Mouse (Mus musculus) CH12.LX (cell line): ENCODE results near the gene Tiam1. TPM values are rescaled to one million over a fixed set of nuclear protein-coding genes. Genes with fewer than 3 reads are reported as not detected.

Experiments
- DNase-seq: peaks from one replicate; pipeline ENCODE4 v3.0.0-alpha.2; 2013; ENCODE audit errors: extremely low read depth
- H3K27ac ChIP-seq: 2 replicates; pipeline ENCODE4 v1.5.1; 2012; ENCODE audit warnings: low read depth, mild to moderate bottlenecking, control low read depth, moderate library complexity; ENCODE audit not compliant: insufficient read depth
- H3K27me3 ChIP-seq: replicated peaks from 2 replicates; pipeline ENCODE3; 2012; ENCODE audit warnings: inconsistent platforms
- H3K36me3 ChIP-seq, 2 experiments: replicated peaks in 1 of 2; 2 replicates each; pipeline versions ENCODE3 to v1.6.1; 2012; ENCODE audit warnings: inconsistent platforms in 1 of 2, low read length in 1 of 2, mild to moderate bottlenecking in 1 of 2, mixed read lengths in 1 of 2, moderate library complexity in 1 of 2; ENCODE audit not compliant: control insufficient read depth in 1 of 2, insufficient read depth in 1 of 2
- H3K4me1 ChIP-seq, 2 experiments: 2 replicates each; pipeline ENCODE4 v1.6.1; 2012; ENCODE audit warnings: inconsistent platforms in 1 of 2, moderate library complexity in 1 of 2; ENCODE audit not compliant: insufficient read depth in 2 of 2, control insufficient read depth in 1 of 2
- H3K4me2 ChIP-seq: 2 replicates; pipeline ENCODE4 v1.6.1; 2012; ENCODE audit warnings: low read depth, mild to moderate bottlenecking, control low read depth; ENCODE audit not compliant: poor library complexity, insufficient read depth, severe bottlenecking
- H3K4me3 ChIP-seq, 3 experiments: fragments of 150-350 bp in 1 of 3; sonication (generic) in 1 of 3; replicated peaks in 1 of 3; 2 replicates each; pipeline versions ENCODE3 to v1.5.1; 2011 to 2012; ENCODE audit warnings: low read depth in 2 of 3, low read length in 2 of 3, mild to moderate bottlenecking in 2 of 3, moderate library complexity in 2 of 3, control low read depth in 1 of 3, improper control_type of control experiment in 1 of 3, inconsistent platforms in 1 of 3, mixed read lengths in 1 of 3; ENCODE audit not compliant: poor library complexity in 1 of 3
- H3K79me2 ChIP-seq: replicated peaks from 2 replicates; pipeline ENCODE4 v1.6.1; 2012; ENCODE audit warnings: mild to moderate bottlenecking, moderate library complexity; ENCODE audit not compliant: control insufficient read depth, poor library complexity, insufficient read depth, severe bottlenecking; ENCODE audit errors: extremely low read depth
- H3K9ac ChIP-seq: 2 replicates; pipeline ENCODE4 v1.6.1; 2012; ENCODE audit warnings: low read depth, mild to moderate bottlenecking, control low read depth, moderate library complexity; ENCODE audit not compliant: insufficient read depth
- H3K9me3 ChIP-seq: replicated peaks from 2 replicates; pipeline ENCODE3; 2012; ENCODE audit warnings: low read length, inconsistent platforms, mixed read lengths
- BHLHE40 ChIP-seq: IDR thresholded peaks from 2 replicates; pipeline ENCODE4 v1.6.1; 2011; ENCODE audit warnings: mild to moderate bottlenecking, low read depth, low read length, improper control_type of control experiment
- CHD2 ChIP-seq: IDR thresholded peaks from 2 replicates; pipeline ENCODE4 v1.6.1; 2011; ENCODE audit warnings: low read length, improper control_type of control experiment
- CTCF ChIP-seq, 2 experiments: IDR thresholded peaks in 1 of 2; conservative IDR thresholded peaks in 1 of 2; 2 replicates each; pipeline ENCODE4 v1.5.1; 2011 to 2012; ENCODE audit warnings: low read depth in 2 of 2, low read length in 2 of 2, improper control_type of control experiment in 1 of 2, inconsistent platforms in 1 of 2, mild to moderate bottlenecking in 1 of 2, moderate library complexity in 1 of 2
- E2F4 ChIP-seq: IDR thresholded peaks from 2 replicates; pipeline ENCODE4 v1.6.1; 2011; ENCODE audit warnings: low read depth, low read length, improper control_type of control experiment; ENCODE audit not compliant: insufficient replicate concordance
- ELF1 ChIP-seq: IDR thresholded peaks from 2 replicates; pipeline ENCODE4 v1.6.1; 2014; ENCODE audit warnings: low read depth, mild to moderate bottlenecking, inconsistent platforms, low read length, improper control_type of control experiment
- ETS1 ChIP-seq: conservative IDR thresholded peaks from 2 replicates; pipeline ENCODE4 v1.6.1; 2012; ENCODE audit warnings: low read depth, mild to moderate bottlenecking, inconsistent platforms, low read length, improper control_type of control experiment, moderate library complexity
- IRF4 ChIP-seq: IDR thresholded peaks from 2 replicates; pipeline ENCODE4 v1.6.1; 2014; ENCODE audit warnings: low read depth, mild to moderate bottlenecking, inconsistent platforms, low read length, improper control_type of control experiment
- MAFK ChIP-seq: IDR thresholded peaks from 2 replicates; pipeline ENCODE4 v1.6.1; 2011; ENCODE audit warnings: low read length, improper control_type of control experiment; ENCODE audit not compliant: insufficient replicate concordance
- MAX ChIP-seq: IDR thresholded peaks from 2 replicates; pipeline ENCODE4 v1.6.1; 2011; ENCODE audit warnings: low read length, improper control_type of control experiment
- POLR2A ChIP-seq: IDR thresholded peaks from 2 replicates; pipeline ENCODE4 v1.6.1; 2011; ENCODE audit warnings: low read depth, mild to moderate bottlenecking, improper control_type of control experiment, low read length
- RAD21 ChIP-seq: IDR thresholded peaks from 2 replicates; pipeline ENCODE4 v1.6.1; 2011; ENCODE audit warnings: low read depth, mild to moderate bottlenecking, low read length, improper control_type of control experiment, moderate library complexity
- RCOR1 ChIP-seq: conservative IDR thresholded peaks from 2 replicates; pipeline ENCODE4 v1.6.1; 2012; ENCODE audit warnings: low read depth, mild to moderate bottlenecking, inconsistent platforms, low read length, improper control_type of control experiment
- SIN3A ChIP-seq: IDR thresholded peaks from 2 replicates; pipeline ENCODE4 v1.6.1; 2012; ENCODE audit warnings: low read length, improper control_type of control experiment, inconsistent platforms
- TBP ChIP-seq: conservative IDR thresholded peaks from 2 replicates; pipeline ENCODE4 v1.6.1; 2011; ENCODE audit warnings: low read depth, low read length, improper control_type of control experiment
- TCF12 ChIP-seq: IDR thresholded peaks from 2 replicates; pipeline ENCODE4 v1.6.1; 2014; ENCODE audit warnings: low read depth, mild to moderate bottlenecking, inconsistent platforms, low read length, improper control_type of control experiment
- UBTF ChIP-seq: IDR thresholded peaks from 2 replicates; pipeline ENCODE4 v1.6.1; 2012; ENCODE audit warnings: low read depth, mild to moderate bottlenecking, inconsistent platforms, low read length, improper control_type of control experiment, moderate library complexity
- USF2 ChIP-seq: conservative IDR thresholded peaks from 2 replicates; pipeline ENCODE4 v1.6.1; 2011; ENCODE audit warnings: low read depth, low read length, improper control_type of control experiment
- ZKSCAN1 ChIP-seq: IDR thresholded peaks from 2 replicates; pipeline ENCODE4 v1.6.1; 2012; ENCODE audit warnings: low read depth, inconsistent platforms, low read length, improper control_type of control experiment, borderline replicate concordance
- ZNF384 ChIP-seq: IDR thresholded peaks from 2 replicates; pipeline ENCODE4 v1.6.1; 2012; ENCODE audit warnings: low read depth, low read length, improper control_type of control experiment, inconsistent platforms
- dilution Hi-C: fragments of 300-500 bp; cut with MboI; formaldehyde crosslinking; loops from 2 replicates; pipeline ENCODE4 v1.14.3; 2020; ENCODE audit warnings: low sequenced_read_pairs; ENCODE audit not compliant: extremely low pct_unique_long_range_greater_than_20kb, extremely low pct_ligation_motif_present
- in situ Hi-C: fragments of 300-500 bp; cut with MboI; formaldehyde crosslinking; loops from 3 replicates; pipeline ENCODE4 v1.14.3; 2019; ENCODE audit warnings: low sequenced_read_pairs, low pct_ligation_motif_present, low pct_unique_long_range_greater_than_20kb, mixed read lengths
- polyA plus RNA-seq: library from polyadenylated mRNA; unstranded; fragments of >175 nt; gene quantifications from 2 replicates; pipeline ENCODE4 v1.2.1, GENCODE M21; 2012; ENCODE audit warnings: low read depth; ENCODE audit not compliant: insufficient read length
- total RNA-seq, 2 experiments: library from RNA; depleted of rRNA; stranded (reverse); fragments of 300-350 nt in 1 of 2; fragments of >200 nt in 1 of 2; gene quantifications; 2 replicates each; pipeline ENCODE4 v1.2.3; 2012 to 2014

Tiam1 gene
- total and polyA plus RNA-seq, 3 experiments, result 0.03 to 0.40 (median 0.04) TPM

- no peak for DNase-seq
- H3K9me3 ChIP-seq, result peaks cover 42% of the 10 kb centered on the region
- no peaks in the 10 kb centered on the region for H3K4me1 ChIP-seq
- in situ Hi-C loops, result no loop called here
- no peak overlapping the region for H3K9ac ChIP-seq
- no peak overlapping the region for H3K4me3 ChIP-seq
- H3K27me3 ChIP-seq, result no peaks in the 10 kb centered on the region
- no peaks in the 10 kb centered on the region for H3K79me2 ChIP-seq
- H3K27ac ChIP-seq, result no peak overlapping the region
- no peaks in the 10 kb centered on the region for H3K36me3 ChIP-seq
- dilution Hi-C loops, result no loop called here
- H3K4me2 ChIP-seq, result no peak overlapping the region
- TF ChIP-seq CTCF (conservative IDR thresholded peaks at IDR 0.05 in 1 of 2, IDR thresholded peaks at IDR 0.05 in 1 of 2; ENCODE audit: low read depth in 2 of 2, low read length in 2 of 2), result no peak
- TF ChIP-seq MAFK, result no peak
- TF ChIP-seq, all 38 proteins: peak for 0
Observed at GRCm38 (mm10) chr16:89917404-89917803, 226.2 kb downstream of the Tiam1 start.

GRCm38 (mm10) chr16:89914946-89915345 lies 228.6 kb downstream of the Tiam1 start:
- Histone ChIP-seq H3K27me3 (no peaks in the 10 kb centered on the region), H3K79me2 (no peaks in the 10 kb centered on the region), H3K9me3 (peaks cover 47% of the 10 kb centered on the region), H3K4me3 (no peak overlapping the region), H3K4me1 (no peaks in the 10 kb centered on the region), H3K4me2 (no peak overlapping the region), H3K36me3 (no peaks in the 10 kb centered on the region), H3K9ac (no peak overlapping the region), H3K27ac (no peak overlapping the region)
- DNase-seq, result no peak
- TF ChIP-seq IRF4, result no peak
- no peak for TF ChIP-seq CHD2
- TF ChIP-seq POLR2A, result no peak
- no peak for TF ChIP-seq ETS1
- TF ChIP-seq E2F4, result no peak
- TF ChIP-seq CTCF (conservative IDR thresholded peaks at IDR 0.05 in 1 of 2, IDR thresholded peaks at IDR 0.05 in 1 of 2; ENCODE audit: low read depth in 2 of 2, low read length in 2 of 2), result no peak
- no peak for TF ChIP-seq USF2
- no peak for TF ChIP-seq ZNF384
- no peak for TF ChIP-seq TCF12
- TF ChIP-seq RCOR1, result no peak
- TF ChIP-seq UBTF, result no peak
- TF ChIP-seq BHLHE40, result no peak
- no peak for TF ChIP-seq ELF1
- no peak for TF ChIP-seq SIN3A
- TF ChIP-seq MAFK, result no peak
- TF ChIP-seq MAX, result no peak
- no peak for TF ChIP-seq ZKSCAN1
- TF ChIP-seq TBP, result no peak
- no peak for TF ChIP-seq RAD21
- in situ Hi-C loops (no loop called here), dilution Hi-C loops (no loop called here)
